Mouse (Mus musculus) left cerebral cortex, adult 9 months (tissue): ENCODE data around the gene Mrpl16.
A peak's percentile ranks its signal among the peaks of the same experiment; 100 is the strongest.

ENCODE experiments used
- DNase-seq, 2 experiments: peaks; one replicate each; pipeline ENCODE4 v3.0.0; 2022; ENCODE audit warnings: low spot score in 2 of 2

Gene Mrpl16

DNA sequence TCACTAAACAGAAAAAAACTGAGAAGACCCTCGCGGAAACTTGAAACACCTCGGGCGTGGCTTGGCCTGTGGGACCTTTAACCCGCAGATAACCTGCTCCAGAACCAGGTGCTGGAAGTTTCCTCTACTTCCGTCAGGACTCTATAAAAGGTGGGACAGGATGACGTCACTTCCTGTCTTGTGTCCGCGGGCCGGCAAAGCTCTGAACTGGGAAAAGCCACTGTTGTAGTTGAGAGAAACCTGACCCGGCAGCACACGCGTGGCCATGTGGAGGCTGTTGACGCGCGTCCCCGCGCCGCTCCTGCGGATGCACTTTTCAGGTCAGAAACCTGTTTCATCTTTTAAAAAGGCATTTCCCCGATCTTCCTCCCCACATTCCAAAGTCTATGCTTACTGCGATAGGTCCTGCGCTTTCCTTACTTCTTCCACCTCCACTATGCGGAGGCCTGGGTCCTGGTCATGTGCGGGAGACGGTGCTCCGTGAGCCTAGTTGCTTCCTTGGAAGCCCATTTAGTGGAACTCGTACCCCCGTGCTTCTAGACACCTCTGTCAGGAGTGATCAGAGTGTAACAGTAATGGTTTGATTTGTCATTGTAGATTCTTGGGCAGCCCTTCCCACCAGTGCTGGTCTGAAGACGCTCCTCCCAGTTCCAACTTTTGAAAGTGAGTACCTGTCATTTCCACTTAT is at the start of gene Mrpl16:
Gene Mrpl16, plus strand, starts transcription at position 187 of the 688 bp plus-strand sequence.
- DNase-seq, result peak; percentile 77 to 94

DNA sequence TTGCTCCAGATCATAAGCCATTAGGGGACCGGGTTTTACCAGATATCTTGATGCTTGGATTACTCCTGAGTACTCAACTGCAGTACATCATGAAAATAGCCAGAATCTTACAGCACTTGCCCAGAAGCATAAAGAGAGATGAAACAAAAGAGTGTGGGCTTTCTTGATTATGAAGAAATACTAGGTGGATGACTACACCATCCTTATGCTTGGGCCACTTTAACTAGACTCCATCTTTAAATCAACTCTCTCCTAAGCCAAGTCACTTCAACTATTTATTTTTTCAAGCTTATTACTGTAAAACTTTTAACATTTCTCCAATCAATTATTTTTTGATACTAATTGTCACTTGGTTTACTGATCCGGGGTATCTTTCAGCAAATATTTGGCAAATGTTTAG is 46.3 kb upstream of the Mrpl16 start:
- no peak for DNase-seq

DNA sequence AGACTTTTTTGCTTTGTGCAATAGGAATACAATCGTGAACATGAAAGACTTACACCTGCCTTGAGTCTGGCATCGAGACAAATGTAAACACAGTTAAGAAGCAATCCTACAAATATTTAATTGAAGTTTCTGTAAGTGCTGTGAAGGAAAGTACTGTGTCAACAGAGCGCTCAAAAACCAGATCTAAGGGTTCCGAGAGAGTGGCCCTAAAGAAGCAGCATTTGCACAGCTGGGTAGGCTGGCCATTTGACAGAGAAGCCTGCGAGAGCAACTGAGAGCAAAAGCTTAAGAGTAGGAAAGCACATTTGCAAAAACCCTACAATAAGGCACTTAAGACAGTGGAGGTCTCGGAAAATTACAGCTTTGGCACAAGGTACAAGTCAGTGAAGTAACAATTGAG is 45.9 kb upstream of the Mrpl16 start:
- DNase-seq, result no peak

DNA sequence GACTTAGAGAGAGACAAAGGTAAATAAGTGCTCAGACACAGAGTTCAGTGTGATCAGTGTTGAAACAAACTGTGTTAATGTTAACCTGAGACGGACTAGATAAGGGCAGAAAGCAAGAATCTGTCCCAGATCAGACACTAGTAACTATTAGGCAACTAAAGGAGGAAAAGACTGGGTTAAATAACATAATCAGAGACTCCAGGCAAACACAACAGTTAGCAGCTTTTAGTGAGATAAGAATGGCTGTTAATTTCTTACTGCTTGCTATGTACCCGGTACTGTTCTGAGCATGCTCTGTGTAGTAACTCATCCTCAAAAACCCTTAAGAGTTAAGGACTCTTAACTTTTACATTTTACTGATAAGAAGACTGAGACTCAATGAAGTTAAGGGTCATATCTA is 44.3 kb upstream of the Mrpl16 start:
- DNase-seq, result no peak

DNA sequence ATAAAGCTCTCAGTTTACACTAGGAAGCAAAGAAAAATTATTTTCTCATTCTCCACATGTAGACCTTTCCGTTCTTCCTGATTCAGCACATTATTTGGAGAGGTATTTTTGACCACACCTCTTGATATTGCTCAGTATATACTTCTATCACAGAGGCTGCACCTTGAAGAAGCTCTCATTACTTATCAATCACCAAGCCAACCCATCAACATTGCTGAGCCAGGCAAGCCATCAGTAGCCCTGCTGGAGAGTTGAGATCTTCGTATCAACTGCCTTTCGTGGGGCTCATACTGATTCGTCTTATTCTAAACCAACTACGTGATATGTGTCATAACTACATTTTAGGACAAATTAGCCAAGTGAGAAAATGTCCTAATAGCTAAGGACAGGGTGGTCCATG is 42.9 kb upstream of the Mrpl16 start:
- DNase-seq, result no peak

DNA sequence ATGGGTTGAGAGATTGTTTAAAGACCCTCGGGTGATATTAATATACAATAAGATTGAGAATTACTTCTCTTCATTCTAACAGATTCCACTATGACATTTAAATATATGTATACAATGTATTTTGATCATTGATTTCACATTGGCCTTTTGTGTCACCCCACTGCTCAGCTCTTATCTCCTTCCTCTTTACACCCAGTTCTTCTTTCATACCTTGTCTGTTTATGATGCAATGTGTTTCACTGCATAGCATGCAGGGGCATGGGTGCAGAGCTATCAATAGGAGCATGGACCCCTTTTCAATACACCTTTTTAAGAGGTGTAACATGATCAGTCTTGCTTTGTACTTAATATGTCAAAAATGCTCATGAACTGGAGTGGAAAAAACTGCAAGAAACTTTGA is 39.9 kb upstream of the Mrpl16 start:
- DNase-seq, result no peak

DNA sequence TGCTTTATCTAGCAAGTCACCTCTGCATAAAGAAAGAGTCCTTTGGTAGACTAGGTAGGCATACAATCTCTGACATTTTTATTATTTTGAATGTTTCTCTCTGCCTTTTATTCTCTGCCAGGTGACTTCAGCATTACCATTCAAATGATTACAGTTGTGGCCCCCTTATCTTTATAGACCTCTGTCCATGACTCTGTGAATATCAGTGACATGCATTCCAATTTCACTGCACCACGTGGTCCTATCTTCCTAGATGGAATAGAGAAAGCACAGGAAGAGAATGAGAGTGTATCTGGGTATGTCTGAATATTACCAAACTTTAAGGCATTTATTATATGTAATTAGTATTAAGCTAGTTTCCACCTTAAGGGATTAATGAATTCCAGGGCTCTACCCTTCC is 33.7 kb upstream of the Mrpl16 start:
- DNase-seq, result no peak

DNA sequence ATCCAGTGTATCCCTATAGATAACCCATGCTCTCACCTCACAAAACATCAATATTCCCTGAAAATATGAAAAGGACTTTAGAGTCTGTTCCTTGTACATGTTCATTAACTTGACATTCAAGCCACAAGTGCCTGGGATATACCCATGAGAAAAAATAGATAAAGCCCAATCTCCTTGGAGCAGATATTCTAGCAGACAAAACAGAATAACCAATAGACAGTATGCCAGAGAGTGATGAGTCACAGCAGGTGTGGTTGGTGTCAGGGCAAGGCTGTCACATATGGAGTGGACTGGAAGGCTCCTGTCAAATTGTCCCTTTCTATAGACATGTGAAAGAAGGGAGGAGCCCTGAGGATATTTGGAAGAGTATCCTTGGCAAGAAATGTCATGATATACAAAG is 24.5 kb upstream of the Mrpl16 start:
- no peak for DNase-seq

DNA sequence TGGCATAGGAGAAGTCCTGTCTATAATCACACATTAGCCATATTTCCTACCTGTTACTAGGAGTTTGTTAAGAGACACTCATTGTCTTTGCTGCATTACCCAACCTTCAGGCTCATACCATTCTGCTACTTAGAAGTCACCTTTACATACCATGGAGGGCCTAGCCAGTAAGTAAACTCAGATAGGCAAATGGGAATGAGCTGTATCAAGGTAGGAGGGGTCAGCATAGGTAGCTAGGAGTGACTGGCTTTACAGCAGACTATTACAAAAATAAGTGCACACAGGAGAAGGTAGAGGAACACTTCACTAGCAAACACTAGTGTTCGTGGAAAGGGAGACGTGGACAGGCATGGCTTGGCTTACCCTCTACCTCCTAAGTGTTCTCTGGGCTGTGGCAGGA is 22.9 kb upstream of the Mrpl16 start, which contains the start of gene Gif:
Gene Gif, plus strand, starts transcription at position 257 of the 400 bp plus-strand sequence.
- no peak for DNase-seq

DNA sequence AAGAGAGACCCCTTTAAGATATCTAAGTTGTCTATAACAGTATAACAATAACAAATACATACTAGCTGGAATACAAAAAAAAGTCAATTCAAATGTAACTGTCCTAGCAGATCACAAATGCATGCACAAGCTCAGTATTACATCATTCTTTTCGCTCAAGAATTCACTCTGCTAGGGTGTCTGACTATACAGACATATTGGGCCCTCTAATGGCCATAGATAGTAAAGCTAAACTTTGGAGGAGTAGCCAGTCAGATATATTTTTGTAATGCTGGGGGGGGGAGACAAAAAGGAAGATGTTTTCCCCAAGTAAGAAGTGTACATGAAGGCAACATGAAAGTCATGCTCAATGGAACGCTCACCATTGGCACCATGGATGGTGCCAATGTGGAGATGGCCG is 5.1 kb upstream of the Mrpl16 start:
- DNase-seq, result no peak

DNA sequence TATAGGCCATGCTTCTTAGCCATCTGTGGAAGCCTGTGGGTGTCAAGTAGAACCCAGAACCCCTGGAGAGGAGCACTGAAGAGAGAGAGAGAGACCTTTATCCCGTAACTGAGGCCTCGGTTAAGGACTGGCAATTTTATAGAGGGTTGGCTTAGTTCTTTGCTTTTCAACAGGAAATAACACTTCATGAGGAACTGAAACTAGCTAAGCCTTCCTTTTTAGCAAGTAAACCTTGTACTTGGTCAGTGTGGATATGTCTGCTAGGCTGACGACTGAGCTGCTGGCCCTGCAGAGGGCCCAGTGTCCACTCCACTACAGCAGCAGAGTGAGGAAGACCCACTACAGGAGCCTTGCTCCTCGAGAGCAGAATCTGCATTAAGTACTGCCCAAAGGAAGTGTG is 3.8 kb upstream of the Mrpl16 start:
- no peak for DNase-seq

DNA sequence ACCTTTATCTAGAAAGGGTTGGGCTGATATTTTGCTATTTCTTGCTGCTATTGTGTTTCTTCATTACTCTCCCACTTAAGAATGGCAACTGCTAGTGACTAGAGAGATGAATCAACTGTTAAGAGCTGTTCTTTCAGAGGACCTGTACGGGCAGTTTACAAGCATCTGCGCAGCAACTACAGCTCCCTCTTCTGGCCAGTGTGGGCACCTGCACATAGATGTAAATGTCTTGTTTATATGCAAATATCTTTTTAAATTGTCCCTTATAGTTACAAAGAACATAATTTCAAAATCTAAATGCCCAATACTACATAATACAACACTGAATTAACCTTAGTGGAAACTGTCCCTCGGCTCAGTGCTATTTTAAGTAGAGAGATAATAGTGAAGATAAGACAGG is 2.0 kb upstream of the Mrpl16 start:
- DNase-seq, result peak in 1 of 2 experiments; percentile 24

DNA sequence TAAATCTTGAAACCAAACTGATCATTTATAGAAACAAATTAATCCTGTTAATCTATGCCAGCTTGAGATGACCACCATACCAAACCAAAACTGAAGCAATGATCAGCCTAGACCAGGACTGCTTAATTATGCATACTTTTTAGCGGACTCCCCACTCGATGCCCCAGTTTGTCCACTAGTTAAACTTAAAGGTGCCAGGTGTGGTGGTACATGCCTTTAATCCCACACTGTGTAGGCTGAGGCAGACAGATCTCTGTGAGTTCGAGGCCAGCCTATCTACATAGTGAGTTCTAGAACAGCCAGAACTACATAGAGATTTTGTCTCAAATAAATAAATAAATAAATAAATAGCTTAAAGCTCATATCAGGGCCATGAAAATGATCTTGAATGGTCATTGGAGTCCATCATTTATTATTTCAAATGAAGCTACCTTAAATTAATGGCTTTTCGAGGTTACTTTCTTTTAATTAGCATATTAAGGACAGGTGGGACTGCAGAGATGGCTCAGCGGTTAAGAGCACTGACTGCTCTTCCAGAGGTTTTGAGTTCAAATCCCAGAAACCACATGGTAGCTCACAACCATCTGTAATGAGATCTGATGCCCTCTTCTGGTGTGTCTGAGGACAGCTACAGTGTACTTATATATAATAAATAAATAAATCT is 802 bp upstream of the Mrpl16 start:
- no peak for DNase-seq

DNA sequence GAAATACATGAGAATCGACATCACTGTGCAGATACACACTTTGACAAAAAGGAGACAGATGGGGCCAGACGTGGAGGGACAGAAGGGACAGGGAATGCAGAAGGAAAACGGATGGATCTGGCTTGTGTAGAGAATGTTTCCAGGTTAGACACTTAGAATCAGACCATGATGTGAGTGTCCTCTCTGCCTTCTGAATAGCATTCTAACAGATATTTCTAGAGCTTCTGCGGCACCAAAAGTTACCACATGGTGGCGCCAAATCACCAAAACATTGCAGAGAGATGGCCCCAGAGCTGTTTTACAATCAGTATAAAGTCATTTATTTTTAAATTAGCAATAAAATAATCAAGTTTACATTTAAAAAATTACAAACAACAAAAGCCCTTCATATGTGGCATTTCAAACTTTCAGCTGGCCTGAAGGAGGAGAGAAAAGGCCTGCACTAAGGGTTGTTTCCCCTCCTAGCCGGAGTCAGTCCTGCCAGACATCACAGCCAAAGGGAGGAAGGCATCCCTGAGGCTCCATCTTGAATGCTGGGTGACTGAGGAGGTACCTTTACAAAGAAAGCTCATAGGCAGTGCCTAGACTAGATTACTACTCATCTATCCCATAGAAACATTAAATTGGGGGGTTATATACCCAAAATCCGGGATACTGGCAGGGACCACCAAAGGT is 7.1 kb downstream of the Mrpl16 start:
- peak in 1 of 2 experiments; percentile 75 for DNase-seq

DNA sequence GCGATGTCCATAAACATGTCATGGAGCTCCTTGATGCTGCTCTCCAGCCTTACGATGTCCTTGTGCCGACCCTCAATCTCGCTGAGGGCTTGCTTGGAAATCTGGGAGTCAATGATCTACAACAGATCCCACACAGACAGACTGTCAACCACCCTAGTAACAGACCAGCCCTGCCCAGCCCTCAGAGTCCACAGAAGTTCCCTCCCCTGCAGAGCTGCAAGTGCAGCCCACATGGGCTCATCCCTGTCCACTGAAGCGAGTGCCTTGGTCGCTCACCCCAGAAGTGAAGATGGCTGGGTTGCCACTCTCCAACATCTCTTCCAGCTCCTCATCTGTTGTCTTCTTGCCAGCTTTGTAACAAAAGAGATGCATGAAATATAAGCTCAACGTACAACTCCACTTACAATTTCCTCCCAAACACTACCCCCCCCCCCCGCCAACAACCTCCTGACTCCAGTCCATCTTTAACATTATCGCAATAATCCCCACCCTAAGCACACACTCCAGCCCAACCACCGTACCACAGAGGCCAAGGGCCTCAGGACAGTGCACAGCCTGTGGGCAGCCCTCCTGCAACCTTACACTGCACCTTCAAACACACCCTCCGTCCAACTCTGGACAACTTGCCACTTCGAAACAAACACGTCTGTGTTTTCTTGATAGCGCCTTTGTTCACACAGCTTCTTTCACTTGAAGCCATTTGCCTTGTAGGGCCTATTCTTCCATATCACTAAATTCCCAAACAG is 15.4 kb downstream of the Mrpl16 start:
- DNase-seq, result no peak

DNA sequence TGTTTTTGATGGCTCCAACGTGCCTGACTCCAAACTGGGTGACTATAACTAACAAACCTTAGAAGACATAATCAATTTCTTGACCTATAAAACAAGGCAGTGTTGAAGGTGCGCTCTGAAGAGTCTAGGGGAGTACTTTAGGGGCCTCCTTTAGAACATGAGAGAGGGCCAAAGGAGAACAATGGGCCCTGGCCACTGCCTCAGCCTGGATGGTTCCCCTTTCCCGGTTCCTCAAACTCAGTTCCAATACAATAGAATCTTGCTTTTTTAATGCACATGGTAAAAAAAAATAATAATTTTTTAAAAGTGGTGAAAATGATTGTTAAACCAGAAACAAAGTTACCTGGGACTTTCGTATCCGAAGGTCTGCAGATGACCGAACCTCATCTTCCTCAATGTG is 17.6 kb downstream of the Mrpl16 start:
- DNase-seq, result no peak

DNA sequence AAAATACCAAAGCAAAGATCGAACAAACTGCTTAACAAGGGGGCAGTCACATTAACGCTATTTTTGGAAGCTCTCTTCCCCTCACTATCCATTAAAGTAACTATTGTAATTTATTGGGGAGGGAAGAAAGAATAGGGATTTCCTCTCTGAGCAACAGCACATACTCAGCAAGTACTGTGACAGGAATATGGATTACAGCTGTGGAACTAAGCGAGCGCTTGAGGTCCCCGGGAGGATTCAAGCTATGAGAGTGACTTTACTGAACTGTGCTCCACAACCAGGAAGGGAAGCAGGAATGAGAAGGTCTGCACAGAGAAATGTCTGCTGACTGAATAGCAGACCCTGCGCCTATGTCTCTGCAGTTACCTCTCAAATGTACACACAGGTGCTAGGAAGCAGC is 18.7 kb downstream of the Mrpl16 start:
- no peak for DNase-seq

DNA sequence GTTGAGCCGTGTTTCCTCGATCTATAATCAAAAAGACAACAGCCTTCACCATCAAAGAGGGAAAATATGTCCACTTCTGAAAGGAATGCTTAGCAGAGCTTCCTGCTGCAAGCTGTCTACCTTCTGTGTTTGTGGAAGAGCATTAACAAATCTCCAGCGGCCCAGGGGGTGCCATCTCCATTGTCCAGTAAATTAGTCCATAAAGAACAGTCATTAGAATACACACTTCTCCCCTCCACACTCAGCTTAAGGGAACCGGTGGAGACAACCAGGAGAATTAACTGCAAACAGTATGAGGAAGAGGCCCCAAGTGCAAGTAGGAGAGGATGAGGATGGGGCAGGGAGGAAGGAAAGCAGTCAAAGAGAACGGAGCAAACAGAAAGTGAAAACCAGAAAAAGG is 21.6 kb downstream of the Mrpl16 start:
- no peak for DNase-seq

DNA sequence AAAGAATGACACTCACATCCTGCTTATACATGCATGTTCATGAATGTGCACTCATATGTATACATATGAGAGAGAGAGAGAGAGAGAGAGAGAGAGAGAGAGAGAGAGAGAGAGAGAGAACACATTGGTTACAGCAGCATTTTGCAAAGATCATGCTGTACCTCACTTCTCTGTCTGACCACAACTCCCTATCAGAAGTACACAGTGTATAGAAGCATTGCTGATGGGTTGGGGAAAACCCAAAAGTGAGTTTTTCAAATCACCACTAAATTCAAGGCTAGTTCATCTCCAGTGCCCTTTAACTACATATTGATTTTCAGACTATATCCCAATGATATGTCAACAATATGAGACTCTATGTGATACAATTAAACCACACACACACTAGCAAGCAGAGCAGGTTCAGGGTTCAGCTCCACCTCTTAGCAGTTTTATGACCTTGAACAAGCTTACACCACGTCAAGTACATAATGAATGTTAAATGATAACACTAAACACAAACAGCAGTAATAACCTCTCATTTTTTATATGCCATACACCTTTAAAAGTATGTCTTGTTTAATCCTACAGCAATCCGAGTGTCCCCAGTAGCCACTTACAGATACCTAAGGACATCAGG is 23.7 kb downstream of the Mrpl16 start:
- DNase-seq, result no peak

DNA sequence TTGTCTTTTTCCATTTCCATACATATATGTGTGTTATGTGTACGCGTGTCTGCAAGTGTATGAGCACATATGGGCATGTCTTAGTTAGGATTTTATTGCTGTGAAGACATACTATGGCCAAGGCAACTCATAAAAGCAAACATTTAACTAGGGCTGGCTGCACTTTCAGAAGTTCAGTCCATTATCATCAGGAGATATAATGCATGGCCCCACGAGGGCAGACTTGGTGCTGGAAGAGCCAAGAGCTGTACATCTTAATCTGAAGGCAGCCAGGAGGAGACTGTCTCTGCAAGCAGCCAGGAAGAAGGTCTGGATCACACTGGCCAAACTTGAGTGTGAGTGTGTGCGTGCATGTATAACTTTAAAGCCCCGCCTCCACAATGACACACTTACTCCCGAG is 24.3 kb downstream of the Mrpl16 start:
- no peak for DNase-seq

DNA sequence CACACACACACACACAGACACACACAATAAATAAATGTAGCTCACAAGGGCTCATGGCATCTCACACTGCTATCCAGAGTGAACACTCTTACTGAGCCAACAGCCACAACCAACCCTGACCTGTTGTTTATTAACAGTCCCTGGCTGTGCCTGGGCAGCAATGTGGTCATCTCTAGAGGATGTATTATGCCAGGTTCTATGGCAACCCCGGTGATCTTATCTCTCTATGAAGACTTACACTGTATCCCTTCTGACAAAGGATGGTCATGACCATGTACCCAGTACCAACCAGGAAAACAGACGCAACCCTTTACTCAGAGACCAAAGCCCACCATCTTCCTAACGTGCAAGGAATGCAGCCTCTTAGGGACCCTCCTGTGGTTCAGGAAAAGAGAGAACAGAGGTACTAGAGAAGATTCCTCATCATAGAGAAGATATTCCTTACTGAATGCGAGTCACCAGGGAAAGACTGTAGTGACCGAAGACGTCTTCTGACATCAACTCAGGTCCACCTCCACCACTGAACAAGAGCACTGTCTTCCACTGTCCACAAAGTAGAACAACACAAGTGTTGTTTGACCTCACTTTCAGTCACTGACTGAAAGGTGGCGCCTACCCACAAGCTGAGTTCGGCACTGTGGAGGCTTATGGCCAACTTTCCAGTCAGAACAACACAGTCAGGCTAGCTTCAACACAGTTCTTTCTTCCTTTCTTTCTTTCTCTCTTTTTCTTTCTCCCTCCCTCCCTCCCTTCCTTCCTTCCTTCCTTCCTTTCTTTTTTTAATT is 30.5 kb downstream of the Mrpl16 start:
- no peak for DNase-seq
